Mouse (Mus musculus): ENCODE measurements around the gene Gcc1. TPM values are rescaled to one million over a fixed set of nuclear protein-coding genes. Genes with fewer than 3 reads are reported as not detected.

Gcc1 gene
- total and polyA plus RNA-seq, 3 experiments: 5.2 to 11.2 (median 5.9) TPM

DNA sequence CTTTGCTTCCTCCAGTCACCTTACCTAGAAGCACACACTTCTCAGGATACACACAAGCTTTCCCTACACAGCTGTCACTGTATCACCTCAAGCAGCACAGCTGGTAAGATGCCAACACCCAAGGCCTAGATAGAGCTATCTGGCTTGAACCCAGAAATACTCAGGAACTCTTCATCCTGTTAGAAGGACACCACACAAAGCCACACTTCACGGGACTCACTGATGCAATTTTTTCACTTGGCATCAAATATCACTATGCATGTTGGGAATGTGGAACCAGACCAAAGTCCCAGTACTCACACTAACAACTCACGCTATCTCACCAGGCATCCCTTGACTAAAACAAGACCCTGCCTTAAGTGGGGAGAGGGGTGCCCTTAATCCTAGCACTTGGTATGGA, 8.5 kb downstream of the Gcc1 start:
- H3K9me3 ChIP-seq (replicated peaks): no peaks in the 10 kb centered on the region
- ATAC-seq (ENCODE audit: extremely low read depth, insufficient number of reproducible peaks, low FRiP score, poor library complexity, severe bottlenecking) (no peak), DNase-seq (ENCODE audit: low spot score) (no peak)
- peaks cover 61% of the 10 kb centered on the region for H3K36me3 ChIP-seq (replicated peaks)
- H3K4me3 ChIP-seq (ENCODE audit: low read depth, low read length): no peak overlapping the region
- TF ChIP-seq GATA2 (IDR thresholded peaks at IDR 0.05; ENCODE audit: borderline replicate concordance, low read depth, low read length) (no peak), CTCF (IDR thresholded peaks at IDR 0.05; ENCODE audit: low read depth, low read length) (no peak), GATA1 (IDR thresholded peaks at IDR 0.05; ENCODE audit: borderline replicate concordance, low read length) (no peak), POLR2AphosphoS5 (IDR thresholded peaks at IDR 0.05; ENCODE audit: insufficient replicate concordance, low read depth, low read length) (no peak), TAL1 (conservative IDR thresholded peaks at IDR 0.05; ENCODE audit: low read depth, low read length) (no peak)
- no peaks in the 10 kb centered on the region for H3K27me3 ChIP-seq (ENCODE audit: insufficient read depth, low read length)
- H3K4me1 ChIP-seq (ENCODE audit: insufficient read depth, low read depth, low read length): peaks cover 42% of the 10 kb centered on the region

DNA sequence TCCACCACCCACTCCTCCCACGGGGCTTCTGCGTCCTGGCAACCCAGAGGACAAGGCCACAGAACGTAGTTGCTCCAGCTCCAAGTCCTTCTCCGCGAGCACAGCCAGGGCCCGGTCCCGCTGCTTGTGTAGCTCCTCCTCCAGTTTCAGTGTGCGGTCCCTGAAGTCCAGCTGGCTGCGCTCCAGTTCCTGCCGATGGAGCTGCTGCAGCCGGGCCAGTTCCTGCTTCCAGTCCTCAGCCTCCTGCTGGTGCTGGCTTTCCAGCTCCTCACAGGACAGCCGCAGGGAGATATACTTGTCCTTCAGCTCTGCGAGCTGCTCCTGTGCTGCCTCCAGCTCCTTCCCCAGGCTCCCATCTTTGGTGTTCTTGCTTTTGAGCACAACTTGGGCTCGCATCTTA, 9.7 kb downstream of the Gcc1 start:
- ATAC-seq (ENCODE audit: extremely low read depth, insufficient number of reproducible peaks, low FRiP score, poor library complexity, severe bottlenecking): no peak
- Histone ChIP-seq H3K4me3 (ENCODE audit: low read depth, low read length) (no peak overlapping the region), H3K9me3 (replicated peaks) (no peaks in the 10 kb centered on the region), H3K36me3 (replicated peaks) (peaks cover 58% of the 10 kb centered on the region), H3K4me1 (ENCODE audit: insufficient read depth, low read depth, low read length) (peaks cover 33% of the 10 kb centered on the region), H3K27me3 (ENCODE audit: insufficient read depth, low read length) (no peaks in the 10 kb centered on the region)
- TF ChIP-seq CTCF (IDR thresholded peaks at IDR 0.05; ENCODE audit: low read depth, low read length): no peak
- TF ChIP-seq GATA2 (IDR thresholded peaks at IDR 0.05; ENCODE audit: borderline replicate concordance, low read depth, low read length): no peak
- no peak for TF ChIP-seq GATA1 (IDR thresholded peaks at IDR 0.05; ENCODE audit: borderline replicate concordance, low read length)
- no peak for TF ChIP-seq TAL1 (conservative IDR thresholded peaks at IDR 0.05; ENCODE audit: low read depth, low read length)
- TF ChIP-seq POLR2AphosphoS5 (IDR thresholded peaks at IDR 0.05; ENCODE audit: insufficient replicate concordance, low read depth, low read length): no peak
- DNase-seq (ENCODE audit: low spot score): no peak

DNA sequence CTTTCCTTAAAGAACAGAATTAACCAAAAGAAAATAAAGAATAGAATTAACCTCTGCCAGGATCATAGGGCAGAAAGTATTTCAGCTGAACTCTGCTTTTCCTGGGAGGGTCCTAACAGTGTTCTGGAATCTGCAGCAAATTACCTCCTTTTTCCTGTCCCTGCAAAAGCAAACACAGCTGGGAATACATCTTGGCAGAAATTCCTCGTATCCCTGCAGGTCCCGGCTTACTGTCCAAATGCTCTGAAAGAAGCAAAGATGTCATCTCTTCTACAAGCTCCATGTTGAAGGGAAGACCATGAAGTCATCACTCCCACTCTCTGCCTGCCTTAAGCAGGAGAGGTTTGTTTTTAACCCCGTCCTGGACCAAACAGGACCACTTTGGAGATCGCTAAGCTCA, 11.2 kb downstream of the Gcc1 start:
- ATAC-seq (ENCODE audit: extremely low read depth, insufficient number of reproducible peaks, low FRiP score, poor library complexity, severe bottlenecking): no peak
- Histone ChIP-seq H3K4me3 (ENCODE audit: low read depth, low read length) (no peak overlapping the region), H3K36me3 (replicated peaks) (peaks cover 58% of the 10 kb centered on the region), H3K4me1 (ENCODE audit: insufficient read depth, low read depth, low read length) (peaks cover 22% of the 10 kb centered on the region), H3K9me3 (replicated peaks) (no peaks in the 10 kb centered on the region), H3K27me3 (ENCODE audit: insufficient read depth, low read length) (no peaks in the 10 kb centered on the region)
- no peak for DNase-seq (ENCODE audit: low spot score)
- TF ChIP-seq POLR2AphosphoS5 (IDR thresholded peaks at IDR 0.05; ENCODE audit: insufficient replicate concordance, low read depth, low read length) (no peak), TAL1 (conservative IDR thresholded peaks at IDR 0.05; ENCODE audit: low read depth, low read length) (no peak), GATA2 (IDR thresholded peaks at IDR 0.05; ENCODE audit: borderline replicate concordance, low read depth, low read length) (no peak), CTCF (IDR thresholded peaks at IDR 0.05; ENCODE audit: low read depth, low read length) (no peak), GATA1 (IDR thresholded peaks at IDR 0.05; ENCODE audit: borderline replicate concordance, low read length) (no peak)

DNA sequence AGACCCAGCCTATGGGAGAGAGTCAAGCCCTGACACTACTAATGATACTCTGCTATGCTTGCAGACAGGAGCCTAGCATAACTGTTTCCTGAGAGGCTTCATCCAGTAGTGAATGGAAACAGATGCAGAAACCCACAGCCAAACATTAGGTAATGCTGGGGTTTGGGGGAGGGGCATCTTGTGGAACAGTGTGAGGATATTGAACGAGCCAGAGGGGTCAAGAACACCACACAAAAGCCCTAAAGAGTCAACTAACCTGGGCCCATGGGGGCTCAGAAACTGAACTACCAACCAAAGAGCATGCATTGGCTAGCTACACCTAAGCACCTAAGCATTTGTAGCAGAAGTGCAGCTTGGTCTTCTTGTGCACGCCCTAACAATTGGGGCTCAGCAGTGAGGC, 17.0 kb downstream of the Gcc1 start:
- Histone ChIP-seq H3K9me3 (replicated peaks) (no peaks in the 10 kb centered on the region), H3K4me3 (ENCODE audit: low read depth, low read length) (no peak overlapping the region), H3K36me3 (replicated peaks) (peaks cover 13% of the 10 kb centered on the region), H3K27me3 (ENCODE audit: insufficient read depth, low read length) (peaks cover 4% of the 10 kb centered on the region; the same call in 1 of the 2 replicates), H3K4me1 (ENCODE audit: insufficient read depth, low read depth, low read length) (no peaks in the 10 kb centered on the region)
- TF ChIP-seq GATA1 (IDR thresholded peaks at IDR 0.05; ENCODE audit: borderline replicate concordance, low read length) (no peak), CTCF (IDR thresholded peaks at IDR 0.05; ENCODE audit: low read depth, low read length) (no peak), POLR2AphosphoS5 (IDR thresholded peaks at IDR 0.05; ENCODE audit: insufficient replicate concordance, low read depth, low read length) (no peak), GATA2 (IDR thresholded peaks at IDR 0.05; ENCODE audit: borderline replicate concordance, low read depth, low read length) (no peak), TAL1 (conservative IDR thresholded peaks at IDR 0.05; ENCODE audit: low read depth, low read length) (no peak)
- DNase-seq (ENCODE audit: low spot score): no peak
- no peak for ATAC-seq (ENCODE audit: extremely low read depth, insufficient number of reproducible peaks, low FRiP score, poor library complexity, severe bottlenecking)

DNA sequence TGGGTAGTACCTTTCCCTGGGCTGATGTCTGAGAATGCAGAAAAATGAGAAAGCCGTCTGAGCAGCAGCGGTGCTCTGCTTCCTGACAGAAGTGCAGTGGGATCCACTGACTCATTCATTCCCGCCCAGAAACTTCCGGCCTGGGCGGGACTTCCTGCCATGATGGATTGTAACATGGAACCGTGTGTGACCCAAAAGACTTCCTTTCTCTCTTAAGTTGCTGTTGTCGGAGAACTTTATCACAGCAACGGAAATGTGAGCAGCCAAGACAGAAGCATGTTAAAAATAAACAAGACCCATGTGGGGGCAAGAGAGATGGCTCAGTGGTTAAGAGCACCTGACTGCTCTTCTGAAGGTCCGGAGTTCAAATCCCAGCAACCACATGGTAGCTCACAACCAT, 18.1 kb downstream of the Gcc1 start:
- no peak for TF ChIP-seq GATA2 (IDR thresholded peaks at IDR 0.05; ENCODE audit: borderline replicate concordance, low read depth, low read length)
- no peak for TF ChIP-seq TAL1 (conservative IDR thresholded peaks at IDR 0.05; ENCODE audit: low read depth, low read length)
- no peak for TF ChIP-seq CTCF (IDR thresholded peaks at IDR 0.05; ENCODE audit: low read depth, low read length)
- Histone ChIP-seq H3K9me3 (replicated peaks) (no peaks in the 10 kb centered on the region), H3K36me3 (replicated peaks) (peaks cover 2% of the 10 kb centered on the region), H3K4me3 (ENCODE audit: low read depth, low read length) (no peak overlapping the region), H3K27me3 (ENCODE audit: insufficient read depth, low read length) (peaks cover 4% of the 10 kb centered on the region; the same call in 1 of the 2 replicates), H3K4me1 (ENCODE audit: insufficient read depth, low read depth, low read length) (no peaks in the 10 kb centered on the region)
- ATAC-seq (ENCODE audit: extremely low read depth, insufficient number of reproducible peaks, low FRiP score, poor library complexity, severe bottlenecking) (no peak), DNase-seq (ENCODE audit: low spot score) (no peak)

DNA sequence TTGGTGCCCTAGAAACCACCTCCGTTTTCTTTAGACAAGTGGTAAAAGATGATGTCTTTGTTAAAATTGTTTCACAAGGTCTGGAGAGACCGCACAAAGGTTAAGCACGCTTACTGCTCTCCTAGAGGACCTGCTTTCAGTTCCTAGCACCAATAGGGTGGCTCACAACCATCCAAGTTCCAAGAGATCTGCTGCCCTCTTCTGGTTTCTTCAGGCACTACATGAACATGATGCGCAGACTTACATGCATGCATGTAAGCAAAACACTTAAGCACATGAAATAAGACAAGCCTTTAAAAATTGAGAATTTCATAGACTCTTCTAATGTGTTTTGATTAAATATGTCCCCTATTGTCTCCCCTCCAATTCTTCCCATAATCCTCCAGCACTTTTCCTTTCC, 28.4 kb downstream of the Gcc1 start:
- TF ChIP-seq CTCF (IDR thresholded peaks at IDR 0.05; ENCODE audit: low read depth, low read length) (peak; percentile 11; the same call in 1 of the 2 replicates), TAL1 (conservative IDR thresholded peaks at IDR 0.05; ENCODE audit: low read depth, low read length) (no peak), GATA1 (IDR thresholded peaks at IDR 0.05; ENCODE audit: borderline replicate concordance, low read length) (no peak)
- no peaks in the 10 kb centered on the region for H3K36me3 ChIP-seq (replicated peaks)
- no peak overlapping the region for H3K4me3 ChIP-seq (ENCODE audit: low read depth, low read length)
- DNase-seq (ENCODE audit: low spot score) (no peak), ATAC-seq (ENCODE audit: extremely low read depth, insufficient number of reproducible peaks, low FRiP score, poor library complexity, severe bottlenecking) (no peak)
- peaks cover 23% of the 10 kb centered on the region for H3K27me3 ChIP-seq (ENCODE audit: insufficient read depth, low read length)
- H3K9me3 ChIP-seq (replicated peaks): no peaks in the 10 kb centered on the region
- no peaks in the 10 kb centered on the region for H3K4me1 ChIP-seq (ENCODE audit: insufficient read depth, low read depth, low read length)

DNA sequence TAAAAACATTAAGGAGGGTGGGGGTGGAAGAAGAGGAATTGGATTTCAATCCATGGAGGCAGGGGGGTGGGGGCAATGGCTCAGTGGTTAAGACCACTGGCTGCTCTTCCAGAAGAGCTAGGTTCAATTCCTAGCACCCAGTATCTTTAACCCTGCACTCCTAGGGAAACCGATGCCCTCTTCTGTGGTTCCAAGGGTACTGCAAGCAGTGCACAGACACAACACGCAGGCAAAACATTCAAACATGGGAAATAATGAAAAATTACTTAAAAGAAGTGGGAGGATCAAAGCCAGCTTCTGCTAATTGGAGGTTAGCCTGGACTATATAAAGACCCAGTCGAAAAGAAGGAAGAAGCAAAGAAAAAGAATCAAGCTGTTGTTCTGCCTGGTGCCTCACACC, 29.5 kb downstream of the Gcc1 start:
- TF ChIP-seq GATA1 (IDR thresholded peaks at IDR 0.05; ENCODE audit: borderline replicate concordance, low read length) (no peak), POLR2AphosphoS5 (IDR thresholded peaks at IDR 0.05; ENCODE audit: insufficient replicate concordance, low read depth, low read length) (no peak), TAL1 (conservative IDR thresholded peaks at IDR 0.05; ENCODE audit: low read depth, low read length) (no peak)
- H3K27me3 ChIP-seq (ENCODE audit: insufficient read depth, low read length): peaks cover 27% of the 10 kb centered on the region
- no peaks in the 10 kb centered on the region for H3K4me1 ChIP-seq (ENCODE audit: insufficient read depth, low read depth, low read length)
- DNase-seq (ENCODE audit: low spot score) (no peak), ATAC-seq (ENCODE audit: extremely low read depth, insufficient number of reproducible peaks, low FRiP score, poor library complexity, severe bottlenecking) (no peak)
- H3K36me3 ChIP-seq (replicated peaks): no peaks in the 10 kb centered on the region
- H3K4me3 ChIP-seq (ENCODE audit: low read depth, low read length): no peak overlapping the region
- H3K9me3 ChIP-seq (replicated peaks): no peaks in the 10 kb centered on the region

Data from G1E (cell line).